Mouse (Mus musculus) brain, embryonic 14.5 days (tissue): ENCODE results near the gene Elovl6.

Experiments
- CTCF ChIP-seq: fragments of 200-500 bp; IDR thresholded peaks from 2 replicates; pipeline ENCODE4 v1.5.1; 2012; ENCODE audit warnings: inconsistent platforms, mild to moderate bottlenecking, moderate library complexity, borderline replicate concordance; ENCODE audit not compliant: insufficient read depth, insufficient read length; ENCODE audit errors: extremely low read depth
- POLR2A ChIP-seq: fragments of 200-500 bp; IDR thresholded peaks from 2 replicates; pipeline ENCODE4 v1.6.1; 2012; ENCODE audit warnings: mild to moderate bottlenecking, inconsistent platforms, borderline replicate concordance; ENCODE audit not compliant: poor library complexity, insufficient read depth, insufficient read length, severe bottlenecking; ENCODE audit errors: extremely low read depth

DNA sequence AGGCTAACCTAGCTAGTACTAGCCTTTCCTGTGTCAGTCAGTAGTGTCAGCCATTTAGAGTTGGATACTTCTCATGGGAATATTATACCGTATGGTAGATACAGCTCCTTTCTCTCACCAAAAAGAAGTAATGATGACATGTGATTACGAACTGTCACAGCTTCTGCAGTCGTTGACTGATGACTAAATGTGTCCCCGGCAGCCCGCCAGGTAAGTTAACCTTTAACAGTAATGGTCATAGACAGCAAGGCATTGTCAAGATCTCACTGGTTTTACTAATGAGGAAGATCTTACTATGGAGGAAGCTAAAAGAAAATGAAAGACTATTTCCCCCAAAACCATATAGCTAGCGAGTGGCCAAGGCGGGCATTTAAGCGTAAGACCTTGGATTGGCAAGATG is 38.8 kb downstream of the Elovl6 start:
- TF ChIP-seq POLR2A (no peak), CTCF (no peak)
